Mouse (Mus musculus): ENCODE results near the gene Gm4565.
"Not testable (repeated sequence)": the region's sequence is repeated elsewhere in the genome, so short reads cannot be mapped to it uniquely, and the experiment has no call there.

Gm4565 gene

GRCm38 (mm10) chr7:22588027-22588426, at the start of gene Gm4565:
TSS of gene Gm4565 (minus strand) at chr7:22588127.
- DNase-seq (ENCODE audit: low read depth, low spot score), result not testable (repeated sequence)

GRCm38 (mm10) chr7:22565243-22565642, 22.7 kb downstream of the Gm4565 start, which contains the start of gene Gm4201:
TSS of gene Gm4201 (minus strand) at chr7:22565343.
- not testable (repeated sequence) for DNase-seq (ENCODE audit: low read depth, low spot score)

- DNase-seq (ENCODE audit: low read depth, low spot score), result not testable (repeated sequence)
Measured at GRCm38 (mm10) chr7:22534787-22535186, 53.1 kb downstream of the Gm4565 start, which contains the start of gene Gm8677. TSS of gene Gm8677 (minus strand) at chr7:22534887.

Measured in CD4-positive, CD25-positive, alpha-beta regulatory T cell, adult 2 months (primary cell).